Mouse (Mus musculus) MEL (cell line): ENCODE data around the gene Btnl2.

Experiments
- CHD2 ChIP-seq: IDR thresholded peaks from 2 replicates; pipeline ENCODE4 v1.6.1; 2011; ENCODE audit warnings: low read length, improper control_type of control experiment
- CTCF ChIP-seq, 3 experiments: IDR thresholded peaks in 2 of 3; conservative IDR thresholded peaks in 1 of 3; 2 replicates each; pipeline ENCODE4 v1.5.1; 2011 to 2012; ENCODE audit warnings: low read length in 3 of 3, low read depth in 2 of 3, mild to moderate bottlenecking in 2 of 3, improper control_type of control experiment in 1 of 3, inconsistent platforms in 1 of 3, mixed read lengths in 1 of 3, moderate library complexity in 1 of 3; ENCODE audit not compliant: control insufficient read depth in 1 of 3, insufficient read depth in 1 of 3, poor library complexity in 1 of 3, severe bottlenecking in 1 of 3
- GABPA ChIP-seq: IDR thresholded peaks from 2 replicates; pipeline ENCODE4 v1.6.1; 2012; ENCODE audit warnings: low read depth, mild to moderate bottlenecking, inconsistent platforms, low read length, improper control_type of control experiment, moderate library complexity
- MXI1 ChIP-seq: IDR thresholded peaks from 2 replicates; pipeline ENCODE4 v1.6.1; 2011; ENCODE audit warnings: mild to moderate bottlenecking, low read depth, low read length, improper control_type of control experiment
- MYC ChIP-seq: IDR thresholded peaks from 2 replicates; pipeline ENCODE4 v1.6.1; 2011; ENCODE audit warnings: low read depth, mild to moderate bottlenecking, low read length, improper control_type of control experiment, moderate library complexity
- NELFE ChIP-seq: IDR thresholded peaks from 2 replicates; pipeline ENCODE4 v1.6.1; 2011; ENCODE audit warnings: low read depth, low read length, improper control_type of control experiment
- ZMIZ1 ChIP-seq: IDR thresholded peaks from 2 replicates; pipeline ENCODE4 v1.6.1; 2012; ENCODE audit warnings: low read depth, mild to moderate bottlenecking, inconsistent platforms, low read length, improper control_type of control experiment, moderate library complexity
- ZNF384 ChIP-seq: IDR thresholded peaks from 2 replicates; pipeline ENCODE4 v1.6.1; 2012; ENCODE audit warnings: low read depth, mild to moderate bottlenecking, inconsistent platforms, low read length, improper control_type of control experiment

- TF ChIP-seq CTCF (IDR thresholded peaks at IDR 0.05 in 2 of 3, conservative IDR thresholded peaks at IDR 0.05 in 1 of 3; ENCODE audit: control insufficient read depth in 1 of 3, insufficient read depth in 1 of 3, low read depth in 2 of 3, low read length in 3 of 3, poor library complexity in 1 of 3, severe bottlenecking in 1 of 3) (no peak), MYC (no peak), CHD2 (no peak), ZMIZ1 (no peak), ZNF384 (no peak), GABPA (no peak), MXI1 (no peak), NELFE (no peak)
Observed at GRCm38 (mm10) chr17:34308161-34308560, 46.5 kb upstream of the Btnl2 start.
